Mouse (Mus musculus) thymus, adult 2 months (tissue): ENCODE results near the gene Psap. TPM values are rescaled to one million over a fixed set of nuclear protein-coding genes. Genes with fewer than 3 reads are reported as not detected.

Source experiments
- DNase-seq: peaks from one replicate; pipeline ENCODE4 v3.0.0; 2021
- H3K27ac ChIP-seq: fragments of 200-500 bp; 2 replicates; pipeline ENCODE4 v1.5.1; 2012; ENCODE audit warnings: low read length, control low read depth; ENCODE audit not compliant: control insufficient read depth, insufficient read depth
- H3K27me3 ChIP-seq: fragments of 200-500 bp; 2 replicates; pipeline ENCODE4 v1.6.1; 2012; ENCODE audit warnings: mild to moderate bottlenecking, low read length, moderate library complexity, mixed read lengths; ENCODE audit not compliant: control insufficient read depth, insufficient read depth
- H3K36me3 ChIP-seq: fragments of 200-500 bp; 2 replicates; pipeline ENCODE4 v1.6.1; 2012; ENCODE audit warnings: mild to moderate bottlenecking, low read length, moderate library complexity; ENCODE audit not compliant: control insufficient read depth, insufficient read depth
- H3K4me1 ChIP-seq: fragments of 200-500 bp; replicated peaks from 2 replicates; pipeline ENCODE4 v1.6.1; 2012; ENCODE audit warnings: low read length; ENCODE audit not compliant: control insufficient read depth, insufficient read depth
- H3K4me3 ChIP-seq: fragments of 200-500 bp; 2 replicates; pipeline ENCODE4 v1.5.1; 2012; ENCODE audit warnings: mild to moderate bottlenecking, low read length, control low read depth, moderate library complexity; ENCODE audit not compliant: control insufficient read depth, insufficient read depth
- CTCF ChIP-seq: fragments of 200-500 bp; IDR thresholded peaks from 2 replicates; pipeline ENCODE4 v1.5.1; 2012; ENCODE audit warnings: mild to moderate bottlenecking, control low read depth, low read length, moderate library complexity, borderline replicate concordance; ENCODE audit not compliant: control insufficient read depth, poor library complexity, insufficient read depth; ENCODE audit errors: extremely low read depth
- POLR2A ChIP-seq: fragments of 200-500 bp; IDR thresholded peaks from 2 replicates; pipeline ENCODE4 v1.6.1; 2012; ENCODE audit warnings: mild to moderate bottlenecking, low read length, control low read depth, moderate library complexity; ENCODE audit not compliant: control insufficient read depth, poor library complexity, insufficient read depth; ENCODE audit errors: extremely low read depth
- WGBS: fragments of 180-500 bp; shearing (Covaris S2); methylation state at CpG from one replicate; pipeline ENCODE4 v1.1.7; 2018; 5-methylcytosine and 5-hydroxymethylcytosine counted together
- polyA plus RNA-seq: library from polyadenylated mRNA; depleted of rRNA; stranded (reverse); fragments of >200 nt; gene quantifications from 2 replicates; pipeline ENCODE4 v1.2.3, GENCODE M21; 2012

Gene Psap
- polyA plus RNA-seq, 1 experiment, result 1,921 TPM

DNA sequence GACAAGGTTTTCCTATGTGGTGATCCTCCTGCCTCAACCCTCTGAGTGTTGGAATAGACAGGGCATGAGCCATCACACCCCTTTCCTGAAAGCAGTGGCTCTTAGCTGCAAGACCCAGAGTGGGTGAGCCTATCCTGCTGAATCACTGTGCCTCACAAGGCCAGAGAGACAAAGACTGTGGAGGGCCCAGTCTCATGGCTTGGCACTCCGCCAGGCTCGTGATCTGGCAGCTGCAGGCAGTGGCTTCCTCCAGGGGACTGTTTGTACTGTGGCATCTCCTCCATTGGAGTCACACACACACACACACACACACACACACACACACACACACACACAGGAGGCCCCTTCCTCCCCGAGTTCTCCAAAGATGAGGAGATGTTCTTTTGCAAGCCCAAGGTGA, 15.0 kb upstream of the Psap start:
- Histone ChIP-seq H3K36me3 (no peaks in the 10 kb centered on the region), H3K4me3 (no peak overlapping the region), H3K27ac (no peak overlapping the region), H3K4me1 (peaks cover 18% of the 10 kb centered on the region), H3K27me3 (no peaks in the 10 kb centered on the region)
- WGBS, result 0% methylated on average over 3 of the region's 3 CpGs
- TF ChIP-seq POLR2A, result no peak
- 0 out of 2 replicates have a peak, but pooled peaks have one; percentile 24 for TF ChIP-seq CTCF
- peak; percentile 81 for DNase-seq

DNA sequence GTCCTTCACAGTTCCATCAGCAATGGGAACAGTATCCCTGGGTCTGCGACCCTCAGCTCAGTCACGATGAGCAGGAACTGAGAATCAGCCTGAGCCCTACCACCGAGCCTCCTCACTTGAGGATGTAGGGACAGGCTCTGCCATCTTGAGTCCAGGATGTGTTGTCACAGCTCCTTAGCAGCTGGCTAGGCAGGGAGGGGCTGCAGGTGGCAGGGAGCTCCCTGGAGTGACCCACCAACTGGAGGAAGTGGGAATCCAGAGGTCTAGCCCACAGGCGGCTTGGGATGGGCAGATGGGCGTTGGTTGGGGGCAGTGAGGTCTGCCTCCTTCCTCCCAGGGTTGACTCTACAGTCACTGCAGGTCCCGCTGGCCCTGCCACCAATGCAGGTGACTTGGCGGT, 14.1 kb upstream of the Psap start:
- no peak overlapping the region for H3K4me3 ChIP-seq
- no peaks in the 10 kb centered on the region for H3K36me3 ChIP-seq
- H3K4me1 ChIP-seq, result peaks cover 18% of the 10 kb centered on the region
- H3K27me3 ChIP-seq, result no peaks in the 10 kb centered on the region
- WGBS, result 33% methylated on average over 7 of the region's 7 CpGs
- TF ChIP-seq POLR2A (no peak), CTCF (no peak)
- H3K27ac ChIP-seq, result peak overlapping the region; percentile 10; the same call in 1 of the 2 replicates
- DNase-seq, result no peak

DNA sequence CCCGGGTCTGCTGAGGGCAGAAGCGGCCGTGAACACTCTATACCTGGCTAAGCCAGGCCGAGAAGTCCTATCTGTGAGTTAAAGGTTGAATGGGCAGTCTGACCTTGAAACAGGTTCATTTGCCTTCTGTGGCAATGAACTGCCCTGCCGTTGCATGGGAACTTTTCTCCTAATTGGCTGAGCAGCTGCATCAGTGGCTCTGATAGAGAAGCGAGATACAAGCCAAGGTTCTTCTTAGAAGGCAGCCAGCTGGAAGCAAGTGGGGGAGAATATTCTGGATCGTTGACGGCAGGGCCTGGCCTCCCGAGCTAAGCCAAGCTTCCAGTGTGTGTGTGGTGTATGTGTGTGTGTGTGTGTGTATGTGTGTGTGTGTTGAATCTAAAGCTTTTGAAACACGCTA, 12.2 kb upstream of the Psap start:
- TF ChIP-seq CTCF (no peak), POLR2A (no peak)
- no peak overlapping the region for H3K27ac ChIP-seq
- 93% methylated on average over 10 of the region's 10 CpGs for WGBS
- no peaks in the 10 kb centered on the region for H3K36me3 ChIP-seq
- H3K4me3 ChIP-seq, result no peak overlapping the region
- DNase-seq, result no peak
- H3K27me3 ChIP-seq, result no peaks in the 10 kb centered on the region
- H3K4me1 ChIP-seq, result peaks cover 18% of the 10 kb centered on the region

DNA sequence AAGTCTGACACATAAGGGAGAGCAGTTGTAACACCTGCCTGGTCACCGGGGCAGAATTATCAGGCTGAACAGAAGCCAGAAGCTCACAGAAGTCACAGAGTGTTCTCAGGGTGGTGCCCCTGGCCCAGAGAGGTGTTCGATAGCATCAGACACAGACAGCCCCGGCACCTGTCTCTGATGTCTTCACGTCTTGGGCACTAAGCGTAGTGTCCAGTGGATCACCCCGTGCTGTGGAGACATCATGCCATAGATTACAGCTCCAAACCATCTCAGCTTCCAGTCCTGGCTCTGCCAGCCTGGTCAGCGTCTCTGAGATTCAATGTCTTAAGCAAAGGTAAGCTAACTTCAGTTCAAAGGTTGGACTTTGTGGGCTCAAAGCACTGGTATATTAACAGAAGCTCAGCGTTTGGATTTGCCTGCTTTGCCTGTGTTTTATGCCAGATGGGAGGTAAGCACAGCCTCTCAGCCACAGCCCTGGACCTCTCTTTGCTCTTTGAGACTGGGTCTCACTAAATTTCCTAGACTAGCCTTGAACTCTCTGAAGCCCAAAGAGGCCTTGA, 10.5 kb upstream of the Psap start:
- 96% methylated on average over 8 of the region's 8 CpGs for WGBS
- no peak for DNase-seq
- Histone ChIP-seq H3K27ac (no peak overlapping the region), H3K36me3 (no peaks in the 10 kb centered on the region), H3K27me3 (no peaks in the 10 kb centered on the region), H3K4me3 (no peak overlapping the region), H3K4me1 (peaks cover 18% of the 10 kb centered on the region)
- no peak for TF ChIP-seq POLR2A
- no peak for TF ChIP-seq CTCF

DNA sequence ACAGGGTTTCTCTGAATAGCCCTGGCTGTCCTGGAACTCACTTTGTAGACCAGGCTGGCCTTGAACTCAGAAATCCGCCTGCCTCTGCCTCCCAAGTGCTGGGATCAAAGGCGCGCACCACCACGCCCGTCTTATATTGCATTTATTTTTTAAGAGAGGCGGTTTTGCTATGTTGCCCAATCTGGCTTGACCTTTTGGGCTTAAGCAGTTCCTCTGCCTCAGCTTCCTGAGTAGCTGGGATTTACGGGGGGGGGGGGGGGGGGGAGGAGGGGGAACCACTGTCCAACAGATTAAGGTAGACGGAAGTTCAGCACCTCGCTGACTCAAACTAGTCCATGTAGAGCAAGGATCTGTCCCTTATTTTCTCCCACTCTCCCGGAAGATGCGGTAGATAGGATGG, 8.7 kb upstream of the Psap start:
- WGBS, result 85% methylated on average over 11 of the region's 11 CpGs
- H3K27ac ChIP-seq, result no peak overlapping the region
- DNase-seq, result no peak
- H3K4me3 ChIP-seq, result no peak overlapping the region
- no peaks in the 10 kb centered on the region for H3K36me3 ChIP-seq
- peaks cover under 1% of the 10 kb centered on the region; the same call in 1 of the 2 replicates for H3K4me1 ChIP-seq
- TF ChIP-seq POLR2A, result no peak
- no peak for TF ChIP-seq CTCF
- no peaks in the 10 kb centered on the region for H3K27me3 ChIP-seq

DNA sequence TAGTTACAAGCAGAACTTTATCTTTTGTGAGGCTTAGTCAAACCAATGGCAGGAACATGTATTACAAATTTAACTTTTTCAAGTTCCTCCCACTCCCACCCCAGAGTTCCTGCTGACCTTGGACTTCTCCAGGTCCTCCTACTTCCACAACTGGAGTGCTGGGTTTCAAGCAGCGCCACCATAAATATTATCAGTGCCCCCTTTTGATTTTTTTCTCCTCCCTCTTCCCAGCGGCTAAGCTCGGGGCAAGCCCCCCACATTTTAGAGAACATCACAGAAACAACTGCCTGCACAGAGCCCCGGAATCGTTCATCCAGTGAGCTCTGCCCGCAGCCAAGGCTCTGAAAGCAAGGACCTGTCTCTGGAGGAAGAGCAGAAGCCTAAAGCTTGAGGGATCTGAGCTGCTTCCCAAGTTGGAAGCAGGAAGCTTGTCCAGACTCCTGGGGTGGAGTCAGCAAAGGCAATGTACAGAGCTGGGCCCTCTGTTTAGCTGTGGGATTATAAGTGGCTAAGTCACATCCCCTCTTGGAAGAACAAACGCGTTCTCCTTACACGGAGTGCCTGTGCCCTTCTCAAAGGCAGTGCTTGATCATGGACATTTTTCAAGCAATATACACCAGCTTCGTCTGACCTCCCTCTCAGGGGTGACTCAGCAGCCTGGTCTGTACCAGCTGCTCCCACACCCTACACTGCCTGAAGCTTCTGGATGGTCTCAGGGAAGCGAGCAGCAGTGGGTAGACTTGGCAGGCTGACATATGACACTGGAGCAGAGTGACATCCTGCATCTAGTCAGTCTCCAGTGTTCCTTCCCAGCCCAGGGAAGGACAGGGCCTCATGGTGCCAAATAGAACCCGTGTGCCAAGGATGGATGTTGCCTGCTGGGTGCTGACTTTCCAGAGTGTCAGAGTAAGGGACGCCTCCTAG, 8.0 kb upstream of the Psap start:
- DNase-seq, result no peak
- Histone ChIP-seq H3K27ac (no peak overlapping the region), H3K36me3 (no peaks in the 10 kb centered on the region), H3K27me3 (no peaks in the 10 kb centered on the region), H3K4me1 (no peaks in the 10 kb centered on the region), H3K4me3 (no peak overlapping the region)
- TF ChIP-seq CTCF (no peak), POLR2A (no peak)
- WGBS, result 67% methylated on average over 13 of the region's 13 CpGs

DNA sequence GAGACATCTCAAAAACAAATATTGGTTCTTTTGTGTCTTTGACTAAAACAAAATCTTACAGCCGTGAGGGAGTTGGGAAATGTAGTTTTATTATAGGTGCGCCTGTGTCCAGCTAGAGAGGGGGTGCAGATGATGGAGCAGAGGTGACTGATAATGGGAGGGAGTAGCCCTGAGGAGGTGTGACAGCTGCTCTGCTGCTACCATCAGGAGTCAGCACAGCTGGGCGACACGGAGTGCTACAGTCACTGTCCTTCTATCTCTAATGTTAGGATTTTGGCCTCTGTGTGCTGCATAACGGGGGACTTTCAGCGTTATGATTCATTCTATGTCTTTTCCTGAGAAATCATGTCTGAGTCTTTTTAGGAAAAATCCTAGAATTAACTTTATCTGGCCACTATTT, 6.4 kb upstream of the Psap start:
- 97% methylated on average over 6 of the region's 6 CpGs for WGBS
- no peaks in the 10 kb centered on the region for H3K36me3 ChIP-seq
- no peak for DNase-seq

More for the DNA sequence above, 6.4 kb upstream of the Psap start:
- Histone ChIP-seq H3K4me1 (no peaks in the 10 kb centered on the region), H3K27me3 (no peaks in the 10 kb centered on the region), H3K4me3 (no peak overlapping the region), H3K27ac (no peak overlapping the region)
- TF ChIP-seq POLR2A (no peak), CTCF (no peak)
